Mouse (Mus musculus): Measurements from ENCODE around the gene Tmem98. TPM values are rescaled to one million over a fixed set of nuclear protein-coding genes. Genes with fewer than 3 reads are reported as not detected.

The Tmem98 gene
- polyA plus RNA-seq (2017; shearing (Covaris generic)), result 0.22 TPM

GRCm38 (mm10) chr11:80809993-80810821, at the start of gene Tmem98:
TSS of gene Tmem98 (plus strand) at chr11:80810175.

GRCm38 (mm10) chr11:80779527-80780344, 30.2 kb upstream of the Tmem98 start, which contains the start of gene Myo1d:
TSS of gene Myo1d (minus strand) at chr11:80780025.

GRCm38 (mm10) chr11:80858065-80858464, 48.1 kb downstream of the Tmem98 start, which contains the start of gene Spaca3:
TSS of gene Spaca3 (plus strand) at chr11:80858365.

Other genes starting within 250 kb of the Tmem98 start
- 2.4 TPM for gene Myo1d, start 30.1 kb upstream of the Tmem98 start, polyA plus RNA-seq (2017; shearing (Covaris generic))
- not detected for gene Spaca3, start 48.2 kb downstream of the Tmem98 start, polyA plus RNA-seq (2017; shearing (Covaris generic))